Mouse (Mus musculus): ENCODE results near the gene Atxn2l.

DNA sequence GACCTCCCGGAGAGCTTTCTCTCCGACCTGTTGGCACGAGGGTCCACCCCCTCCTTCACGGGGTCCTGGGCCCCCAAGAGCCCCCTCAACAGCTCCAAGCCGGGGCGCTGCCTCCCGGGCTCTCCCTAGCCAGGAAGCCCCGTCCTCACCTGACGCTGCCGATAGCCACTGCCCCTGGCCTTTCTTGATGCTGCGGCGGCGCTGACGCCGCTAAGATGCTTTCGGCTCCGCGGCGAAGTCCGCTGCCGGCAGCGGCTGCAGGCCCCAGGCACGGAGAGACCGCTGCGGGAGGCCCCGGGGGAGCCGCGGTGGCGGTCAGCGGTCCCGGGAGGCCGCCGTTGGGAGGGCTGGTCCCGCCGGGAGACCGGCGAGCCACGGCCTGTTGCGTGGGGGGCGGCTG lies 486 bp downstream of the Atxn2l start:
- TF ChIP-seq CTCF (IDR thresholded peaks at IDR 0.05) (no peak), EP300 (IDR thresholded peaks at IDR 0.05) (no peak)
